Mouse (Mus musculus) urinary bladder, postnatal 0 days (tissue): Measurements from ENCODE around the gene Kat6b. TPM values are rescaled to one million over a fixed set of nuclear protein-coding genes. Genes with fewer than 3 reads are reported as not detected.

Source experiments
- polyA plus RNA-seq: library from polyadenylated mRNA; unstranded; fragments of >200 nt; fragmentation: Nextera tagmentation; extraction: Ambion mirVana; gene quantifications from 2 replicates; pipeline ENCODE4 v1.2.1, GENCODE M21; 2015

Kat6b gene
- 5.6 and 6.6 TPM in 2 replicates for polyA plus RNA-seq

GRCm38 (mm10) chr14:21481231-21481630 lies at the start of gene Kat6b:
Gene Kat6b, plus strand, starts transcription at chr14:21481434.

GRCm38 (mm10) chr14:21714486-21714885 lies 233.3 kb downstream of the Kat6b start, which contains the start of gene Dupd1:
Gene Dupd1, minus strand, starts transcription at chr14:21714576.

Other genes starting within 250 kb of the Kat6b start
- 0.17 TPM in 1 of 2 replicates, not detected in the other for gene Dupd1, start 233.1 kb downstream of the Kat6b start, polyA plus RNA-seq